Mouse (Mus musculus) cerebellum, adult 9-11 months (tissue): ENCODE data around the gene Dot1l.

ENCODE experiments used
- DNase-seq: peaks from one replicate; pipeline ENCODE4 v3.0.0; 2022

The Dot1l gene

GRCm38 (mm10) chr10:80793803-80794202 is 38.8 kb downstream of the Dot1l start:
- peak; percentile 70 for DNase-seq

- DNase-seq = peak; percentile 50
Measured at GRCm38 (mm10) chr10:80794750-80795149, 39.7 kb downstream of the Dot1l start.

- peak; percentile 66 for DNase-seq
Measured at GRCm38 (mm10) chr10:80796307-80796848, 41.4 kb downstream of the Dot1l start.

GRCm38 (mm10) chr10:80797186-80798149 is 42.5 kb downstream of the Dot1l start:
- DNase-seq = peak; percentile 32

GRCm38 (mm10) chr10:80798150-80799006 is 43.4 kb downstream of the Dot1l start, which contains the start of the genes Sf3a2 and Plekhj1:
Gene Sf3a2, plus strand, starts transcription at chr10:80798198.
Gene Plekhj1, minus strand, starts transcription at chr10:80798626.
- peak; percentile 98 for DNase-seq

- no peak for DNase-seq
Measured at GRCm38 (mm10) chr10:80799070-80799566, 44.1 kb downstream of the Dot1l start.

GRCm38 (mm10) chr10:80802204-80802912 is 47.4 kb downstream of the Dot1l start:
- DNase-seq = no peak

- DNase-seq = no peak
Measured at GRCm38 (mm10) chr10:80802996-80803395, 48.0 kb downstream of the Dot1l start.

GRCm38 (mm10) chr10:80804340-80804739 is 49.3 kb downstream of the Dot1l start:
- DNase-seq = peak; percentile 68

GRCm38 (mm10) chr10:80804916-80805315 is 49.9 kb downstream of the Dot1l start, which contains the start of gene Amh:
Gene Amh, plus strand, starts transcription at chr10:80805243.
- DNase-seq = peak; percentile 63

- DNase-seq = peak; percentile 64
Measured at GRCm38 (mm10) chr10:80805322-80805721, 50.3 kb downstream of the Dot1l start.

- DNase-seq = peak; percentile 87
Measured at GRCm38 (mm10) chr10:80805925-80806324, 50.9 kb downstream of the Dot1l start.

- peak; percentile 76 for DNase-seq
Measured at GRCm38 (mm10) chr10:80806341-80807056, 51.5 kb downstream of the Dot1l start.

- peak; percentile 94 for DNase-seq
Measured at GRCm38 (mm10) chr10:80807057-80807627, 52.1 kb downstream of the Dot1l start.

GRCm38 (mm10) chr10:80808099-80808984 is 53.3 kb downstream of the Dot1l start:
- DNase-seq = peak; percentile 58

- DNase-seq = no peak
Measured at GRCm38 (mm10) chr10:80808985-80809632, 54.1 kb downstream of the Dot1l start.

- DNase-seq = peak; percentile 37
Measured at GRCm38 (mm10) chr10:80810084-80810483, 55.1 kb downstream of the Dot1l start.

GRCm38 (mm10) chr10:80812391-80813041 is 57.5 kb downstream of the Dot1l start:
- no peak for DNase-seq

GRCm38 (mm10) chr10:80813366-80813765 is 58.4 kb downstream of the Dot1l start, which contains the start of gene Jsrp1:
Gene Jsrp1, minus strand, starts transcription at chr10:80813498.
- DNase-seq = no peak
